Mouse (Mus musculus) gastrocnemius, postnatal 4 days (tissue): Measurements from ENCODE around the gene Rhbdl1. TPM values are rescaled to one million over a fixed set of nuclear protein-coding genes. Genes with fewer than 3 reads are reported as not detected.
A peak's percentile ranks its signal among the peaks of the same experiment; 100 is the strongest.
"Not testable (repeated sequence)": the region's sequence is repeated elsewhere in the genome, so short reads cannot be mapped to it uniquely, and the experiment has no call there.

Experiments
- DNase-seq, 2 experiments: peaks; one replicate each; pipeline ENCODE4 v3.0.0; 2021 to 2022; ENCODE audit warnings: low spot score in 2 of 2, mixed read lengths in 2 of 2
- total RNA-seq, 2 experiments: library from RNA; stranded (reverse); gene quantifications; 2 replicates each; pipeline ENCODE4 v1.2.3; 2021

The Rhbdl1 gene
- total RNA-seq, 2 experiments from 2014 or later = 7.6 to 10.0 TPM

- no peak for DNase-seq
These were observed 8.9 kb downstream of the Rhbdl1 start for GRCm38 (mm10) chr17:25828223-25828594.

- no peak for DNase-seq
These were observed 9.4 kb downstream of the Rhbdl1 start for GRCm38 (mm10) chr17:25827546-25828222.

GRCm38 (mm10) chr17:25827011-25827410 is 10.1 kb downstream of the Rhbdl1 start:
- no peak for DNase-seq

GRCm38 (mm10) chr17:25825984-25826570 is 11.0 kb downstream of the Rhbdl1 start:
- no peak for DNase-seq

- DNase-seq = no peak
These were observed 11.8 kb downstream of the Rhbdl1 start for GRCm38 (mm10) chr17:25825311-25825710.

GRCm38 (mm10) chr17:25824362-25825142 is 12.5 kb downstream of the Rhbdl1 start:
- DNase-seq = no peak

GRCm38 (mm10) chr17:25823452-25823851 is 13.6 kb downstream of the Rhbdl1 start, which contains the start of gene Wdr24:
Wdr24 (plus strand) TSS chr17:25823627.
- DNase-seq = peak in 1 of 2 experiments; percentile 65

- no peak for DNase-seq
These were observed 18.0 kb downstream of the Rhbdl1 start for GRCm38 (mm10) chr17:25818851-25819780.

- no peak for DNase-seq
These were observed 19.4 kb downstream of the Rhbdl1 start for GRCm38 (mm10) chr17:25817662-25818061.

GRCm38 (mm10) chr17:25813471-25813870 is 23.6 kb downstream of the Rhbdl1 start:
- peak; percentile 81 to 90 for DNase-seq

GRCm38 (mm10) chr17:25810890-25811289 is 26.2 kb downstream of the Rhbdl1 start:
- no peak for DNase-seq

GRCm38 (mm10) chr17:25809606-25810340 is 27.3 kb downstream of the Rhbdl1 start:
- no peak for DNase-seq

- peak in 1 of 2 experiments; percentile 58 for DNase-seq
These were observed 28.1 kb downstream of the Rhbdl1 start, which contains the start of gene Fbxl16 for GRCm38 (mm10) chr17:25808789-25809605. Fbxl16 (plus strand) TSS chr17:25809085.

GRCm38 (mm10) chr17:25808028-25808427 is 29.1 kb downstream of the Rhbdl1 start:
- DNase-seq = no peak

- not testable (repeated sequence) for DNase-seq
These were observed 29.6 kb downstream of the Rhbdl1 start for GRCm38 (mm10) chr17:25807452-25807851.

- no peak for DNase-seq
These were observed 30.6 kb downstream of the Rhbdl1 start for GRCm38 (mm10) chr17:25806507-25806906.

GRCm38 (mm10) chr17:25802825-25803517 is 34.1 kb downstream of the Rhbdl1 start:
- DNase-seq = no peak

- no peak for DNase-seq
These were observed 36.1 kb downstream of the Rhbdl1 start for GRCm38 (mm10) chr17:25801029-25801428.

- DNase-seq = peak; percentile 84 to 90
These were observed 40.1 kb downstream of the Rhbdl1 start, which contains the start of gene Metrn for GRCm38 (mm10) chr17:25796951-25797369. Metrn (minus strand) TSS chr17:25797136.
